12 mouse cellular contexts compared by ENCODE assay signal in genomic region chr1:153058290-153058689, GRCm38 (mm10).
"Had no signal": no experiment of that assay in that cellular context is flagged by ENCODE, and none has a peak within 500 bp of the region (broad histone marks: within the 10 kb centered on the region; RNA-seq: fewer than 3 reads in every experiment).

No protein-coding gene starts in this region.

- H3K4me3 ChIP-seq: layer of hippocampus, adult 2 months; limb, embryonic 13.5 days; midbrain, embryonic 13.5 days; neural tube, embryonic 12.5 days had no signal

- H3K27me3 ChIP-seq: limb, embryonic 13.5 days had no signal

- DNase-seq: kidney, postnatal 36 days; left cerebral cortex, postnatal 4 days; lung, adult 18-20 months; right cerebral cortex, postnatal 4 days; spleen, adult 18-20 months; thymus, postnatal 36 days had no signal

- H3K9me3 ChIP-seq: limb, embryonic 13.5 days; midbrain, embryonic 13.5 days; neural tube, embryonic 12.5 days had no signal

- H3K27ac ChIP-seq: kidney, postnatal 0 days; layer of hippocampus, adult 2 months; limb, embryonic 13.5 days; liver, embryonic 14.5 days; midbrain, embryonic 13.5 days; neural tube, embryonic 12.5 days had no signal

- ATAC-seq: midbrain, embryonic 13.5 days had no signal

- H3K4me2 ChIP-seq: limb, embryonic 13.5 days; midbrain, embryonic 13.5 days; neural tube, embryonic 12.5 days had no signal

- H3K9ac ChIP-seq: limb, embryonic 13.5 days; liver, embryonic 14.5 days; midbrain, embryonic 13.5 days; neural tube, embryonic 12.5 days had no signal

- H3K36me3 ChIP-seq: limb, embryonic 13.5 days; midbrain, embryonic 13.5 days; neural tube, embryonic 12.5 days had no signal
